Mouse (Mus musculus): ENCODE results near the gene Fam193b. TPM values are rescaled to one million over a fixed set of nuclear protein-coding genes. Genes with fewer than 3 reads are reported as not detected.

Fam193b gene
- polyA plus RNA-seq (2012; rRNA removed): 18.3 and 20.9 TPM in 2 replicates
- polyA plus RNA-seq (2014; fragmentation: Nextera tagmentation; extraction: Ambion mirVana): 4.0 and 5.0 TPM in 2 replicates

- Histone ChIP-seq H3K27ac (peak within 1 kb of the TSS; percentile 56), H3K9me3 (ENCODE audit: control insufficient read depth, low read length) (no peaks in the 10 kb centered on the region), H3K9ac (replicated peaks) (peak within 1 kb of the TSS; percentile 91), H3K27me3 (ENCODE audit: control insufficient read depth, insufficient read depth, low read length) (no peaks in the 10 kb centered on the region), H3K36me3 (replicated peaks; ENCODE audit: control insufficient read depth, insufficient read depth, low read depth) (no peaks in the 10 kb centered on the region), H3K4me2 (ENCODE audit: low read depth) (peak within 1 kb of the TSS; percentile 86), H3K4me1 (replicated peaks; ENCODE audit: control insufficient read depth in 2 of 2, insufficient read depth in 2 of 2, low read length in 1 of 2) (peaks cover 8 to 16% of the 10 kb centered on the region in 2 experiments), H3K4me3 (ENCODE audit: insufficient read depth in 1 of 2, low read depth in 2 of 2, low read length in 2 of 2) (peak within 1 kb of the TSS; percentile 86 to 94)
- TF ChIP-seq EP300 (IDR thresholded peaks at IDR 0.05; ENCODE audit: low read depth): no peak
- TF ChIP-seq CTCF (IDR thresholded peaks at IDR 0.05; ENCODE audit: low read depth): no peak
- ATAC-seq (ENCODE audit: insufficient read depth) (peak; percentile 93), DNase-seq (ENCODE audit: low read depth in 3 of 3, low spot score in 3 of 3) (peak; percentile 82 to 87 (median 84))
- WGBS (ENCODE audit: insufficient replicate concordance): 1% methylated on average over 45 of the region's 47 CpGs
These were observed at the start of gene Fam193b for GRCm38 (mm10) chr13:55571027-55571751. Fam193b (minus strand) TSS chr13:55571120.

- WGBS (ENCODE audit: insufficient replicate concordance): 71% methylated on average over 2 of the region's 2 CpGs
These were observed 49.4 kb upstream of the Fam193b start for GRCm38 (mm10) chr13:55620275-55620674.

GRCm38 (mm10) chr13:55619328-55619727 is 48.4 kb upstream of the Fam193b start:
- WGBS (ENCODE audit: insufficient replicate concordance): 63% methylated on average over 4 of the region's 4 CpGs
- Histone ChIP-seq H3K4me1 (replicated peaks; ENCODE audit: control insufficient read depth in 2 of 2, insufficient read depth in 2 of 2, low read length in 1 of 2) (peaks cover 11 to 13% of the 10 kb centered on the region in 2 experiments), H3K27ac (no peak overlapping the region), H3K4me3 (ENCODE audit: insufficient read depth in 1 of 2, low read depth in 2 of 2, low read length in 2 of 2) (no peak overlapping the region), H3K36me3 (replicated peaks; ENCODE audit: control insufficient read depth, insufficient read depth, low read depth) (no peaks in the 10 kb centered on the region), H3K9ac (replicated peaks) (no peak overlapping the region), H3K27me3 (ENCODE audit: control insufficient read depth, insufficient read depth, low read length) (no peaks in the 10 kb centered on the region), H3K4me2 (ENCODE audit: low read depth) (no peak overlapping the region), H3K9me3 (ENCODE audit: control insufficient read depth, low read length) (no peaks in the 10 kb centered on the region)
- TF ChIP-seq CTCF (IDR thresholded peaks at IDR 0.05; ENCODE audit: low read depth) (no peak), EP300 (IDR thresholded peaks at IDR 0.05; ENCODE audit: low read depth) (no peak)
- DNase-seq (ENCODE audit: low read depth in 3 of 3, low spot score in 3 of 3) (no peak), ATAC-seq (ENCODE audit: insufficient read depth) (no peak)

More at GRCm38 (mm10) chr13:55620275-55620674, 49.4 kb upstream of the Fam193b start:
- H3K36me3 ChIP-seq (replicated peaks; ENCODE audit: control insufficient read depth, insufficient read depth, low read depth): peaks cover 1% of the 10 kb centered on the region; the same call in 1 of the 2 replicates
- no peak overlapping the region for H3K9ac ChIP-seq (replicated peaks)
- no peak for TF ChIP-seq CTCF (IDR thresholded peaks at IDR 0.05; ENCODE audit: low read depth)
- no peak for TF ChIP-seq EP300 (IDR thresholded peaks at IDR 0.05; ENCODE audit: low read depth)
- no peak overlapping the region for H3K4me2 ChIP-seq (ENCODE audit: low read depth)
- no peaks in the 10 kb centered on the region for H3K27me3 ChIP-seq (ENCODE audit: control insufficient read depth, insufficient read depth, low read length)
- no peak overlapping the region for H3K27ac ChIP-seq
- ATAC-seq (ENCODE audit: insufficient read depth): no peak
- H3K4me3 ChIP-seq (ENCODE audit: insufficient read depth in 1 of 2, low read depth in 2 of 2, low read length in 2 of 2): no peak overlapping the region
- peaks cover 11 to 14% of the 10 kb centered on the region in 2 experiments for H3K4me1 ChIP-seq (replicated peaks; ENCODE audit: control insufficient read depth in 2 of 2, insufficient read depth in 2 of 2, low read length in 1 of 2)
- H3K9me3 ChIP-seq (ENCODE audit: control insufficient read depth, low read length): no peaks in the 10 kb centered on the region
- no peak for DNase-seq (ENCODE audit: low read depth in 3 of 3, low spot score in 3 of 3)

GRCm38 (mm10) chr13:55613471-55613870 is 42.6 kb upstream of the Fam193b start:
- 55% methylated on average over 5 of the region's 5 CpGs for WGBS (ENCODE audit: insufficient replicate concordance)
- no peak for DNase-seq (ENCODE audit: low read depth in 3 of 3, low spot score in 3 of 3)
- no peaks in the 10 kb centered on the region for H3K9me3 ChIP-seq (ENCODE audit: control insufficient read depth, low read length)
- H3K36me3 ChIP-seq (replicated peaks; ENCODE audit: control insufficient read depth, insufficient read depth, low read depth): no peaks in the 10 kb centered on the region
- H3K9ac ChIP-seq (replicated peaks): no peak overlapping the region
- H3K27ac ChIP-seq: no peak overlapping the region
- no peaks in the 10 kb centered on the region for H3K27me3 ChIP-seq (ENCODE audit: control insufficient read depth, insufficient read depth, low read length)
- TF ChIP-seq EP300 (IDR thresholded peaks at IDR 0.05; ENCODE audit: low read depth) (no peak), CTCF (IDR thresholded peaks at IDR 0.05; ENCODE audit: low read depth) (no peak)
- H3K4me1 ChIP-seq (replicated peaks; ENCODE audit: control insufficient read depth in 2 of 2, insufficient read depth in 2 of 2, low read length in 1 of 2): no peaks in the 10 kb centered on the region
- no peak overlapping the region for H3K4me2 ChIP-seq (ENCODE audit: low read depth)
- no peak for ATAC-seq (ENCODE audit: insufficient read depth)
- no peak overlapping the region for H3K4me3 ChIP-seq (ENCODE audit: insufficient read depth in 1 of 2, low read depth in 2 of 2, low read length in 2 of 2)

- WGBS (ENCODE audit: insufficient replicate concordance): 74% methylated on average over 7 of the region's 7 CpGs
- TF ChIP-seq CTCF (IDR thresholded peaks at IDR 0.05; ENCODE audit: low read depth): no peak
- TF ChIP-seq EP300 (IDR thresholded peaks at IDR 0.05; ENCODE audit: low read depth): no peak
- Histone ChIP-seq H3K4me1 (replicated peaks; ENCODE audit: control insufficient read depth in 2 of 2, insufficient read depth in 2 of 2, low read length in 1 of 2) (no peaks in the 10 kb centered on the region), H3K27me3 (ENCODE audit: control insufficient read depth, insufficient read depth, low read length) (no peaks in the 10 kb centered on the region), H3K4me3 (ENCODE audit: insufficient read depth in 1 of 2, low read depth in 2 of 2, low read length in 2 of 2) (no peak overlapping the region), H3K9me3 (ENCODE audit: control insufficient read depth, low read length) (no peaks in the 10 kb centered on the region), H3K9ac (replicated peaks) (no peak overlapping the region), H3K36me3 (replicated peaks; ENCODE audit: control insufficient read depth, insufficient read depth, low read depth) (no peaks in the 10 kb centered on the region), H3K4me2 (ENCODE audit: low read depth) (no peak overlapping the region), H3K27ac (no peak overlapping the region)
- ATAC-seq (ENCODE audit: insufficient read depth) (no peak), DNase-seq (ENCODE audit: low read depth in 3 of 3, low spot score in 3 of 3) (no peak)
These were observed 41.1 kb upstream of the Fam193b start for GRCm38 (mm10) chr13:55611996-55612395.
